Mouse (Mus musculus) intestine, embryonic 14.5 days (tissue): ENCODE measurements at regions not wholly inside any gene's neighbourhood (a gene's known extent, or its start where the extent isn't known, plus 50 kb on each side); places are given as distances from the start of the nearest gene placed in this dataset.

ENCODE experiments used
- ATAC-seq: fragments of 200-750 bp; cut with Nextera tagmentation; replicated peaks from 2 replicates; pipeline ENCODE4 v1.8.0; 2017; ENCODE audit warnings: low read depth, moderate number of reproducible peaks, moderate TSS enrichment, moderate library complexity; ENCODE audit not compliant: low FRiP score, low TSS enrichment
- DNase-seq: peaks from one replicate; pipeline ENCODE4 v3.0.0-alpha.2; 2018; ENCODE audit warnings: low spot score
- H3K27ac ChIP-seq: fragments of 300-500 bp; sonication (generic); 2 replicates; pipeline ENCODE4 v1.5.1; 2014; ENCODE audit warnings: low read depth, mild to moderate bottlenecking, control low read depth
- H3K27me3 ChIP-seq: fragments of 300-500 bp; sonication (generic); replicated peaks from 2 replicates; pipeline ENCODE4 v1.6.1; 2014; ENCODE audit warnings: low read length, control low read depth; ENCODE audit not compliant: control insufficient read depth, insufficient read depth
- H3K36me3 ChIP-seq: fragments of 300-500 bp; sonication (generic); 2 replicates; pipeline ENCODE4 v1.6.1; 2014; ENCODE audit warnings: low read length, control low read depth; ENCODE audit not compliant: control insufficient read depth, insufficient read depth
- H3K4me1 ChIP-seq: fragments of 300-500 bp; sonication (generic); replicated peaks from 2 replicates; pipeline ENCODE4 v1.6.1; 2014; ENCODE audit warnings: low read length, control low read depth, mixed read lengths; ENCODE audit not compliant: control insufficient read depth, insufficient read depth
- H3K4me2 ChIP-seq: fragments of 300-500 bp; sonication (generic); 2 replicates; pipeline ENCODE4 v1.6.1; 2014; ENCODE audit warnings: low read length
- H3K4me3 ChIP-seq: fragments of 300-500 bp; sonication (generic); 2 replicates; pipeline ENCODE4 v1.5.1; 2014; ENCODE audit warnings: low read depth, low read length, control low read depth, mixed read lengths
- H3K9ac ChIP-seq: fragments of 300-500 bp; sonication (generic); 2 replicates; pipeline ENCODE4 v1.6.1; 2014; ENCODE audit warnings: mild to moderate bottlenecking, low read length
- H3K9me3 ChIP-seq: fragments of 300-500 bp; sonication (generic); 2 replicates; pipeline ENCODE4 v1.6.1; 2016; ENCODE audit warnings: low read length, control low read depth; ENCODE audit not compliant: control insufficient read depth
- WGBS: fragments of 180-500 bp; shearing (Covaris S2); extraction: QIAGEN DNeasy Blood & Tissue Kit; methylation state at CpG from one replicate; pipeline ENCODE4 v1.1.7; 2014; 5-methylcytosine and 5-hydroxymethylcytosine counted together

DNA sequence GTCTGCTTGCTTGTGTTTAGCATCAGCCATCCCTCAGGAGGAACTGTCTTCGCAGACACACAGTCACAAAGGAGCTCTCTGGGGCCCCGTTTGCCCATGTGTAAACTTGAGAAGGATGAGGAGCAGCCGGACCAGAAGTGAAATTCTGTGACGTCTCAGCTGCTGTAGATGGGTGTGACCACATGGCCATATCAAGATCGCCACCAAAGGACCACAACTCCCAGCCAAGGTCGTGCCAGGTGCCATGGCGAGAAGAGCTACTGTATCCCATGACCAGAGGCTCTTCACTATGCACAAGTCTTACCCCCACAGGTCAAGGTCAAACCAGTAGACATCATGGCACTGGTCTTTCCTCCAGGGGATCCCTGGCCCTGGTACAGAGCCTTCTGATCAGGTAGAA lies 64.9 kb upstream of the Gpc1 start:
- WGBS: 71% methylated on average over 7 of the region's 7 CpGs
- Histone ChIP-seq H3K9me3 (no peaks in the 10 kb centered on the region), H3K4me2 (no peak overlapping the region), H3K4me1 (no peaks in the 10 kb centered on the region), H3K4me3 (no peak overlapping the region), H3K9ac (no peak overlapping the region), H3K36me3 (no peaks in the 10 kb centered on the region), H3K27me3 (no peaks in the 10 kb centered on the region), H3K27ac (no peak overlapping the region)
- ATAC-seq: no peak
- no peak for DNase-seq

DNA sequence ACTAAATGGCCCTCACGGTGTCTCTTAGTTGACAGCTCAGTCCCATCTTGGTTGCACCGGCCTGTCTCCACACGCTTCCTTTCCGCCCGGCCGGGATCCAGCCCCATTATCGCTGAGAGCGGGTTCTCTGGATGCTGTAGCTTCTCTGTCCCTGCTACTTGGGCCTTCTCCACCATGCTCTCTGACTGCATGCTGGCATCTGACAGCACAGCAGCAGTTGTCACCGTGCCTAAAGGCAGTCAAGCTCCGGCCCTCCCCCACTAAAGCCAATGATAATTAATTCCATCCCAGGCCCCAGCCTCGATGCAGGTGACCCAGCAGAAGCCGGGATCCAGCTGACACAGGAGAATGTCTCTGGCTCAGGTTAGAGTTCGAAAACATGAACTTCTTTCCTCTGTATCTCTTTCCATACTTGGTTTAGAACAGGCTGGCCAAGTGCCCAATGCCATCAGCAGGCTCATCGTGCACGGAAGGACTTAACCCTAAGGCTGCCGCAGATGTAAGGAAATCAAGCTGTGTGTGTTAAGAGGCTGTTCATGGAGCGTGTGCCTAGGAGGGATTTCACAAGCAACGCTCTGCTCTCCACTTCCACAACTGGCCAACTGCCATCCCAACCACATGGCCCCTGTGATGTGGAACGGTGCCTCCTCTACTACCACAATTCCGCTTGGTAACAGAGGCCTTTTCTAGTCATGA lies 76.5 kb upstream of the Gpc1 start:
- Histone ChIP-seq H3K27me3 (no peaks in the 10 kb centered on the region), H3K36me3 (no peaks in the 10 kb centered on the region), H3K4me3 (no peak overlapping the region), H3K4me1 (peaks cover 23% of the 10 kb centered on the region), H3K9me3 (no peaks in the 10 kb centered on the region), H3K4me2 (no peak overlapping the region), H3K9ac (no peak overlapping the region), H3K27ac (no peak overlapping the region; the same call in 1 of the 2 replicates)
- WGBS: 78% methylated on average over 20 of the region's 20 CpGs
- DNase-seq (no peak), ATAC-seq (no peak)

DNA sequence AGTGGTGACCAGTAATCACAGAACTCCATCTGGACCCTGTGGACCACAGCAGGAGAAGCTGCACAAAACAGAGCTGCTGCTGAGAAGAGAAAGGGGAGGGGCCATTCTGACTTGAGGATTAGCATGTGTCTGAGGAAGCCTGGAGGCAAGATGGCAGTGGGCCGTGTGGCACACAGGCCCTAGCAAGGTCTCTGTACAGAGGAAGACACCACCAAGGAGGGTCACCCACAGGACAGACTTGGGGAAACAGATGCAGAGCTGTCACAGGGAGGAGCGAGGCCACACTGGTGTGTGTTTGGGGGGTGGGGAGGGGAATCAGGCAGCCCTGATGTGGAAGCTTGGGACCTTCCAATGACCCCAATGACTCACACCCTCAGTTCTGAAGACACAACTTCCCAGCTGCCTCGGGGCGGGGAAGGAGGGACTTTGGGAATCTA lies 79.7 kb upstream of the Gpc1 start:
- peak overlapping the region; percentile 29 for H3K4me2 ChIP-seq
- H3K36me3 ChIP-seq: no peaks in the 10 kb centered on the region
- peak; percentile 74 for DNase-seq
- no peaks in the 10 kb centered on the region for H3K27me3 ChIP-seq
- peak overlapping the region; percentile 80 for H3K27ac ChIP-seq
- peak; percentile 83 for ATAC-seq
- no peak overlapping the region for H3K4me3 ChIP-seq
- H3K9me3 ChIP-seq: no peaks in the 10 kb centered on the region
- no peak overlapping the region for H3K9ac ChIP-seq
- 14% methylated on average over 4 of the region's 4 CpGs for WGBS
- H3K4me1 ChIP-seq: peaks cover 23% of the 10 kb centered on the region

DNA sequence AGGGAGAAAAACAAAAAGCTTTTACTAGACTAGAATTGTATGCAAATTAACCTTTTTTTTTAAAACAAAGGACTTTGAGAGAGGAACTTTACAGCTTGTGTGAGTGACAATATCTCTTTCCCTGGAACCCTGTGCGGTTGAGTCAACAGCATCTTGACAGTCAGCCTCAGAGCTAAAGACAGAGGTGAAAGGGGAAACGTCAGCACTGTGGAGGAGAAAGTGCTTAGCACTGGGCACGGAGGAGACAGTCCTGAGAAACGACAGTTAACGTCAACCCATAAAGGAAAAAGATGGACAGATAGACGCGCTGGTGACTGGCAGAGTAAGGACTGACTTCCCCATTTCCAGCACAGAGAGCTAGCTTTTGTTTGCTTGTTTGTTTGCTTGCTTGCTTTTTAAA lies 82.0 kb upstream of the Gpc1 start:
- Histone ChIP-seq H3K4me1 (peaks cover 27% of the 10 kb centered on the region), H3K4me3 (no peak overlapping the region), H3K4me2 (no peak overlapping the region), H3K27ac (no peak overlapping the region), H3K9me3 (no peaks in the 10 kb centered on the region), H3K9ac (no peak overlapping the region), H3K27me3 (no peaks in the 10 kb centered on the region), H3K36me3 (no peaks in the 10 kb centered on the region)
- ATAC-seq (no peak), DNase-seq (no peak)
- WGBS: 57% methylated on average over 7 of the region's 7 CpGs

DNA sequence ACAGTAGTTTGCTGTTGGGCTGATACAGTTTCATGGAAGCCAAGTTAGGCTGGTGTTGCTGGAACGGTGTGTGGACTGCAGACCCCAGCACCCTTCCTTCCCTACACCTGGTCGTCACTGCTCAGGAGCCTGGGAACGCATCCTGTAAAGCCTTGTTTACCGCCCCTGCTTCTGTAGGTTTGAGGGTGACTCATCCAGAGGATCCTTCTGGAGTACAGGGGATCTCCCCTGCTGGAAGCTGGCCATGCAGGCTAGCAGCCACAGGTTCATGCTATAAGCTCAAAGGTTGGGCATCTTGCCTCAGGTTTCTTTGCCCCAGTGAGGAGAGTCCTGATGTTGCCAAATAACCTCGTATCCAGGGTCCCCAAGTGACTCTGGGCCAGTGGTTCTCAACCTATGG lies 86.2 kb upstream of the Gpc1 start:
- H3K27me3 ChIP-seq: no peaks in the 10 kb centered on the region
- H3K4me2 ChIP-seq: no peak overlapping the region
- WGBS: 69% methylated on average over 5 of the region's 5 CpGs
- H3K9ac ChIP-seq: no peak overlapping the region
- DNase-seq (no peak), ATAC-seq (no peak)
- no peaks in the 10 kb centered on the region for H3K9me3 ChIP-seq
- H3K36me3 ChIP-seq: no peaks in the 10 kb centered on the region
- H3K4me1 ChIP-seq: peaks cover 14% of the 10 kb centered on the region
- no peak overlapping the region for H3K27ac ChIP-seq
- no peak overlapping the region for H3K4me3 ChIP-seq

DNA sequence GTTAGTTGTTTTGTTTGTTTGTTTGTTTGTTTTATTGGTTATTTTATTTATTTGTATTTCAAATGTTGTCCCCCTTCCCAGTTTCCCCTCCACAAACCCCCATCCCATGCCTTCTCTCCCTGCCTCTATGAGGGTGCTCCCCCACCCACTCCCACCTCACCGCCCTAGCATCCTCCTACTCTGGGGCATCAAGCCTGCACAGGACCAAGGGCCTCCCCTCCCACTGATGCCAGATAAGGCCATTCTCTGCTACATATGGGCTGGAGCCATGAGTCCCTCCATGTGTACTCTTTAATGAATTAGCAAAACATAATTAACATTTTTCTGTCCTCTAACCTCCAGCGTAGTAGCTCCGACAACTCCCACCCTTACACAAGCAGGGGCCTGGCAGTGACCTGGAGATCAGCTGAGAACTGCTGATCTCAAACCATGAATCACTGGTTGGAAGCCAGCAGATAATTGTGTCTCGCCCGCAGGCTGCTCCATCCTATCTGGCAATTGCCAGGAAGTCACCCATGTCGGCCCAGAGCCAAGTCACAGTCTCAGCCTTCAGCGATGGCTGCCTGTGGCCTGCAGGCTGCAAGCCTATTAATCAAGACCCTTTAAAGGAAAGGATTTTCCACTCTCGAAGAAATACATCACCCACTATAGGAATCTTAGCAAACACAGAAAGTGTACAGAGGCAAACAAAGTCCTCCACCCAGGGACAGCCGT lies 86.8 kb upstream of the Gpc1 start:
- Histone ChIP-seq H3K4me1 (peaks cover 14% of the 10 kb centered on the region), H3K4me3 (no peak overlapping the region), H3K36me3 (no peaks in the 10 kb centered on the region), H3K9me3 (no peaks in the 10 kb centered on the region), H3K27me3 (no peaks in the 10 kb centered on the region), H3K9ac (no peak overlapping the region), H3K27ac (no peak overlapping the region), H3K4me2 (no peak overlapping the region)
- no peak for DNase-seq
- no peak for ATAC-seq
- 37% methylated on average over 9 of the region's 9 CpGs for WGBS

DNA sequence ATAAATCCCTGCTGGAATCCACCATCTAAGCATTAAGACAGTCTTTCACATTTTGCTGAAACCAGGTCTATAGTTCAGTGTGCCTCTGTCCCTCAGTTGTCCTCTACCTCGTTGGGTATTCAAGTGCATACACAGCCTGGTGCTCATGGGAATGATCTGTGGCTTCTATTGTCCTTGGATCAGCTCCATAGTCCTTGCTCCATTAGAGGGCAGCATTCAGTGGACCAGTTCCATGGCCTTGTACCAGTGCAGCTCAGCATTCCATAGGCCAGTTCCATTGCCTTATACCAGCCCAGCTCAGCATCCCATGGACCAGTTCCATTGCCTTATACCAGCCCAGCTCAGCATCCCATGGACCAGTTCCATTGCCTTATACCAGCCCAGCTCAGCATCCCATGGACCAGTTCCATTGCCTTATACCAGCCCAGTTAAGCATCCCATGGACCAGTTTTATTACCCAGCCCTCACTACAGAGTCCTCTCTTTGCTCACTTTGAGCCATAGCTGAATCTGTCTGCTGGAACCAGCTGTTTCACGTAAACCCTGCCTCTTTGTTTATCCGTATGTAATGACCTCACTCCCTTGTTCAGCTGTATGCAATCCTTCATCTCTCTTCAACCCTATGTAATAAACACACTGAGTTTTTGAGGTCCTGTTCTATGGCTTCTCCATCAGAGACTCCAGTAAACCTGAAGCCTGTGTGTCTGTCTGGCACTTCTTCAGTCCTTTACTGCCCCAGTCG lies 88.4 kb upstream of the Gpc1 start:
- Histone ChIP-seq H3K9me3 (no peaks in the 10 kb centered on the region), H3K27me3 (no peaks in the 10 kb centered on the region), H3K4me1 (peaks cover 14% of the 10 kb centered on the region), H3K27ac (no peak overlapping the region), H3K4me3 (no peak overlapping the region), H3K4me2 (no peak overlapping the region), H3K36me3 (no peaks in the 10 kb centered on the region), H3K9ac (no peak overlapping the region)
- peak; percentile 63; the same call in 1 of the 2 replicates for ATAC-seq
- no peak for DNase-seq
- 39% methylated on average over 4 of the region's 4 CpGs for WGBS

DNA sequence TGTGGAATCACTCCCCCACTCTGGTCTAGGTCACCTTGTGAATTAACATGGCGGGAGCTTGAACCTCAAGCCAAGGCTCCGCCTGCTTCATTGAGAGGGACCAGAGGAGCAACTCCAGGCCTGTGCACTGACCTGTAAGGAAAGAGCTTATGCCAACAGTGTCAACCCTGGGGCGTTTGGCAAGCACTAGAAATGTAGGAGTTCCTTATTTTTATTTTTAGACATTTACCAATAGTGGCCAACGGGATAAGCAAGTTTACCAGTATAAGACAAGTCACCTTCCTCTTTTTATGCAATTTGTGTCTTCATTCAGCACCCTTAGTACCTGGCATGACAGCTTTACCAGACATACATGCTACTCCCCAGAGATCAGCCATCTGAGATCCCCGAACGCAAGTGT lies 89.1 kb upstream of the Gpc1 start:
- Histone ChIP-seq H3K4me1 (peaks cover 14% of the 10 kb centered on the region), H3K9ac (no peak overlapping the region), H3K4me3 (no peak overlapping the region), H3K9me3 (no peaks in the 10 kb centered on the region), H3K27ac (no peak overlapping the region), H3K4me2 (no peak overlapping the region), H3K27me3 (no peaks in the 10 kb centered on the region), H3K36me3 (no peaks in the 10 kb centered on the region)
- 86% methylated on average over 6 of the region's 6 CpGs for WGBS
- no peak for DNase-seq
- ATAC-seq: no peak
